Mouse (Mus musculus): ENCODE measurements around the gene Apool. TPM values are rescaled to one million over a fixed set of nuclear protein-coding genes. Genes with fewer than 3 reads are reported as not detected.
"Not testable (repeated sequence)": the region's sequence is repeated elsewhere in the genome, so short reads cannot be mapped to it uniquely, and the experiment has no call there.

The Apool gene
- total and polyA plus RNA-seq, 3 experiments = 1.6 to 54.5 (median 29.0) TPM

GRCm38 (mm10) chrX:112347467-112348394 lies 36.6 kb downstream of the Apool start:
- Histone ChIP-seq H3K9me3 (replicated peaks) (no peaks in the 10 kb centered on the region), H3K4me3 (ENCODE audit: low read depth, low read length) (no peak overlapping the region), H3K27me3 (ENCODE audit: insufficient read depth, low read length) (no peaks in the 10 kb centered on the region), H3K4me1 (ENCODE audit: insufficient read depth, low read depth, low read length) (no peaks in the 10 kb centered on the region), H3K36me3 (replicated peaks) (peaks cover 7% of the 10 kb centered on the region)
- no peak for TF ChIP-seq GATA2 (IDR thresholded peaks at IDR 0.05; ENCODE audit: borderline replicate concordance, low read depth, low read length)
- no peak for TF ChIP-seq CTCF (IDR thresholded peaks at IDR 0.05; ENCODE audit: low read depth, low read length)
- no peak for TF ChIP-seq TAL1 (conservative IDR thresholded peaks at IDR 0.05; ENCODE audit: low read depth, low read length)
- TF ChIP-seq GATA1 (IDR thresholded peaks at IDR 0.05; ENCODE audit: borderline replicate concordance, low read length) = no peak
- DNase-seq (ENCODE audit: low spot score) = no peak
- ATAC-seq (ENCODE audit: extremely low read depth, insufficient number of reproducible peaks, low FRiP score, poor library complexity, severe bottlenecking) = no peak

GRCm38 (mm10) chrX:112348395-112348791 lies 37.3 kb downstream of the Apool start:
- Histone ChIP-seq H3K9me3 (replicated peaks) (no peaks in the 10 kb centered on the region), H3K36me3 (replicated peaks) (peaks cover 7% of the 10 kb centered on the region), H3K4me3 (ENCODE audit: low read depth, low read length) (no peak overlapping the region), H3K27me3 (ENCODE audit: insufficient read depth, low read length) (no peaks in the 10 kb centered on the region), H3K4me1 (ENCODE audit: insufficient read depth, low read depth, low read length) (no peaks in the 10 kb centered on the region)
- TF ChIP-seq POLR2AphosphoS5 (IDR thresholded peaks at IDR 0.05; ENCODE audit: insufficient replicate concordance, low read depth, low read length) (no peak), GATA1 (IDR thresholded peaks at IDR 0.05; ENCODE audit: borderline replicate concordance, low read length) (no peak), TAL1 (conservative IDR thresholded peaks at IDR 0.05; ENCODE audit: low read depth, low read length) (no peak), CTCF (IDR thresholded peaks at IDR 0.05; ENCODE audit: low read depth, low read length) (no peak), GATA2 (IDR thresholded peaks at IDR 0.05; ENCODE audit: borderline replicate concordance, low read depth, low read length) (no peak)
- DNase-seq (ENCODE audit: low spot score) = no peak
- ATAC-seq (ENCODE audit: extremely low read depth, insufficient number of reproducible peaks, low FRiP score, poor library complexity, severe bottlenecking) = no peak; the same call in 1 of the 2 replicates

GRCm38 (mm10) chrX:112368426-112368825 lies 57.3 kb downstream of the Apool start:
- Histone ChIP-seq H3K36me3 (replicated peaks) (peaks cover 13% of the 10 kb centered on the region), H3K4me3 (ENCODE audit: low read depth, low read length) (no peak overlapping the region), H3K4me1 (ENCODE audit: insufficient read depth, low read depth, low read length) (peaks cover 4% of the 10 kb centered on the region), H3K9me3 (replicated peaks) (no peaks in the 10 kb centered on the region), H3K27me3 (ENCODE audit: insufficient read depth, low read length) (no peaks in the 10 kb centered on the region)
- TF ChIP-seq POLR2AphosphoS5 (IDR thresholded peaks at IDR 0.05; ENCODE audit: insufficient replicate concordance, low read depth, low read length) (no peak), CTCF (IDR thresholded peaks at IDR 0.05; ENCODE audit: low read depth, low read length) (no peak), TAL1 (conservative IDR thresholded peaks at IDR 0.05; ENCODE audit: low read depth, low read length) (no peak), GATA2 (IDR thresholded peaks at IDR 0.05; ENCODE audit: borderline replicate concordance, low read depth, low read length) (no peak), GATA1 (IDR thresholded peaks at IDR 0.05; ENCODE audit: borderline replicate concordance, low read length) (no peak)
- ATAC-seq (ENCODE audit: extremely low read depth, insufficient number of reproducible peaks, low FRiP score, poor library complexity, severe bottlenecking) (no peak), DNase-seq (ENCODE audit: low spot score) (no peak)

- H3K4me1 ChIP-seq (ENCODE audit: insufficient read depth, low read depth, low read length); H3K9me3 ChIP-seq (replicated peaks); H3K4me3 ChIP-seq (ENCODE audit: low read depth, low read length); H3K27me3 ChIP-seq (ENCODE audit: insufficient read depth, low read length): not testable (repeated sequence)
- peak; percentile 1 for DNase-seq (ENCODE audit: low spot score)
- peak; percentile 100 for ATAC-seq (ENCODE audit: extremely low read depth, insufficient number of reproducible peaks, low FRiP score, poor library complexity, severe bottlenecking)
- peaks cover 14% of the 10 kb centered on the region for H3K36me3 ChIP-seq (replicated peaks)
Observed at GRCm38 (mm10) chrX:112370577-112371410, 59.7 kb downstream of the Apool start.

GRCm38 (mm10) chrX:112406679-112407078 lies 95.5 kb downstream of the Apool start, which contains the start of gene Satl1:
Gene Satl1, minus strand, starts transcription at chrX:112406779.
- Histone ChIP-seq H3K4me1 (ENCODE audit: insufficient read depth, low read depth, low read length) (no peaks in the 10 kb centered on the region), H3K27me3 (ENCODE audit: insufficient read depth, low read length) (no peaks in the 10 kb centered on the region), H3K36me3 (replicated peaks) (no peaks in the 10 kb centered on the region), H3K4me3 (ENCODE audit: low read depth, low read length) (no peak within 1 kb of the TSS), H3K9me3 (replicated peaks) (no peaks in the 10 kb centered on the region)
- no peak for ATAC-seq (ENCODE audit: extremely low read depth, insufficient number of reproducible peaks, low FRiP score, poor library complexity, severe bottlenecking)
- TF ChIP-seq GATA2 (IDR thresholded peaks at IDR 0.05; ENCODE audit: borderline replicate concordance, low read depth, low read length) (no peak), CTCF (IDR thresholded peaks at IDR 0.05; ENCODE audit: low read depth, low read length) (no peak), POLR2AphosphoS5 (IDR thresholded peaks at IDR 0.05; ENCODE audit: insufficient replicate concordance, low read depth, low read length) (no peak), TAL1 (conservative IDR thresholded peaks at IDR 0.05; ENCODE audit: low read depth, low read length) (no peak), GATA1 (IDR thresholded peaks at IDR 0.05; ENCODE audit: borderline replicate concordance, low read length) (no peak)
- no peak for DNase-seq (ENCODE audit: low spot score)

- Histone ChIP-seq H3K27me3 (ENCODE audit: insufficient read depth, low read length) (no peaks in the 10 kb centered on the region), H3K9me3 (replicated peaks) (no peaks in the 10 kb centered on the region), H3K4me3 (ENCODE audit: low read depth, low read length) (no peak overlapping the region), H3K36me3 (replicated peaks) (no peaks in the 10 kb centered on the region), H3K4me1 (ENCODE audit: insufficient read depth, low read depth, low read length) (no peaks in the 10 kb centered on the region)
- ATAC-seq (ENCODE audit: extremely low read depth, insufficient number of reproducible peaks, low FRiP score, poor library complexity, severe bottlenecking) (no peak), DNase-seq (ENCODE audit: low spot score) (no peak)
- TF ChIP-seq CTCF (IDR thresholded peaks at IDR 0.05; ENCODE audit: low read depth, low read length) (no peak), GATA1 (IDR thresholded peaks at IDR 0.05; ENCODE audit: borderline replicate concordance, low read length) (no peak), TAL1 (conservative IDR thresholded peaks at IDR 0.05; ENCODE audit: low read depth, low read length) (no peak), POLR2AphosphoS5 (IDR thresholded peaks at IDR 0.05; ENCODE audit: insufficient replicate concordance, low read depth, low read length) (no peak), GATA2 (IDR thresholded peaks at IDR 0.05; ENCODE audit: borderline replicate concordance, low read depth, low read length) (no peak)
Observed at GRCm38 (mm10) chrX:112412309-112412708, 101.2 kb downstream of the Apool start.

Other genes with a start within 250 kb of the Apool start
- not detected in 2 replicates for gene 4933403O08Rik, start 72.3 kb upstream of the Apool start, total RNA-seq (2014; fragmentation: Nextera tagmentation)
- gene 4933403O08Rik, start 72.3 kb upstream of the Apool start, total RNA-seq (2017) = not detected in 2 replicates
- not detected in 2 replicates for gene 4933403O08Rik, start 72.3 kb upstream of the Apool start, polyA plus RNA-seq (2012)
- gene Satl1, start 95.4 kb downstream of the Apool start, total RNA-seq (2014; fragmentation: Nextera tagmentation) = not detected in 2 replicates
- not detected in 2 replicates for gene Satl1, start 95.4 kb downstream of the Apool start, total RNA-seq (2017)
- gene Satl1, start 95.4 kb downstream of the Apool start, polyA plus RNA-seq (2012) = not detected in 2 replicates
- gene 2010106E10Rik, start 183.9 kb downstream of the Apool start, total RNA-seq (2014; fragmentation: Nextera tagmentation) = not detected in 2 replicates
- gene 2010106E10Rik, start 183.9 kb downstream of the Apool start, total RNA-seq (2017) = not detected in 2 replicates
- gene 2010106E10Rik, start 183.9 kb downstream of the Apool start, polyA plus RNA-seq (2012) = not detected in 2 replicates

Measured in G1E (cell line).